Mouse (Mus musculus) left cerebral cortex, postnatal 36 days (tissue): ENCODE measurements around the gene Plekha5. TPM values are rescaled to one million over a fixed set of nuclear protein-coding genes. Genes with fewer than 3 reads are reported as not detected.

Experiments used
- DNase-seq, 2 experiments: peaks; one replicate each; pipeline ENCODE4 v3.0.0; 2021 to 2022; ENCODE audit warnings: low spot score in 2 of 2, mixed read lengths in 1 of 2
- intact Hi-C: fragments of 180-260 bp; cut with DNase I; formaldehyde crosslinking; loops from one replicate; pipeline ENCODE4 v1.15.1; 2025
- total RNA-seq, 2 experiments: library from RNA; stranded (reverse); gene quantifications; 2 replicates each; pipeline ENCODE4 v1.2.3; 2021

Gene Plekha5
- total RNA-seq, 2 experiments from 2014 or later: 99.6 to 119 TPM

DNA sequence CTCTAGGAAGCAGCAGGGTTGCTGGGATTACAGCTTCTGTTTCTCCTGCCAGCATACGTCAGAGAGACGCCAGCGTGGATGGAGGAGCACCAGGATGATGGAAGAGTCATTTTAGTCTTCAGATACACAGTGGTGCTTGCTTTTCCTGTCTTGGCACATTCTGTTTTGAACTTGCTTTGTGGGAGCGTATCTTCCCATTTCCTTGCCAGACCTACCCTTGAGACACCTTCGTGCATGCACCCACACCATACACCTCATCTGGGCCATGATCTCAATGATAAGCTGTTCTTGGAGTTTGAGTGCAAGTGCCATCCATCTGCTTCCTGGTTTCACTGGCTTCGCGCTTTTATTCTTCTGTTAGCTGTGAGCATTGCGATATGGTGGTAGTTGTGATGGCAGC lies 28.9 kb downstream of the Plekha5 start:
- intact Hi-C loops: no loop called here
- no peak for DNase-seq

GRCm38 (mm10) chr6:140453454-140453853 lies 29.6 kb downstream of the Plekha5 start:
- intact Hi-C loops: no loop called here
- no peak for DNase-seq

GRCm38 (mm10) chr6:140454388-140454787 lies 30.5 kb downstream of the Plekha5 start:
- DNase-seq: no peak
- intact Hi-C loops: no loop called here

DNA sequence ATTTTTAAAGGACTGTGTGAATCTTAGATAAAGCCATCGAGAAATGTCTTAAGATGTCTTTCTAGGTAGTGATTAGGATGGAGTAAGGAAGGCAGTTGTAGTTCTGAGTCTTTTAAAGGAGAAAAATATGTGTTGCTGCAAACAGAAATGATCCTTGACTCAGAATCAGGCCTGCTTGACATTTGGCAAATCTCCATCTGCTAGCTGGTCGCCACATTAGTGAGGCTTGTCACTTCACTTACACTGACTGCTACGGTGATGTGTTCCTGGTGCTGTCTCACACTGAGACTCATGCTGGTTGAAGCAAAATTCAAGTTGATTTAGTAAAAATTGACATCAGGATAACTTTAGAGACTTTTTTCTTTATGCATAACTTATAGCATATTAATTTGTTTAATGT lies 32.0 kb downstream of the Plekha5 start:
- intact Hi-C loops: no loop called here
- no peak for DNase-seq

DNA sequence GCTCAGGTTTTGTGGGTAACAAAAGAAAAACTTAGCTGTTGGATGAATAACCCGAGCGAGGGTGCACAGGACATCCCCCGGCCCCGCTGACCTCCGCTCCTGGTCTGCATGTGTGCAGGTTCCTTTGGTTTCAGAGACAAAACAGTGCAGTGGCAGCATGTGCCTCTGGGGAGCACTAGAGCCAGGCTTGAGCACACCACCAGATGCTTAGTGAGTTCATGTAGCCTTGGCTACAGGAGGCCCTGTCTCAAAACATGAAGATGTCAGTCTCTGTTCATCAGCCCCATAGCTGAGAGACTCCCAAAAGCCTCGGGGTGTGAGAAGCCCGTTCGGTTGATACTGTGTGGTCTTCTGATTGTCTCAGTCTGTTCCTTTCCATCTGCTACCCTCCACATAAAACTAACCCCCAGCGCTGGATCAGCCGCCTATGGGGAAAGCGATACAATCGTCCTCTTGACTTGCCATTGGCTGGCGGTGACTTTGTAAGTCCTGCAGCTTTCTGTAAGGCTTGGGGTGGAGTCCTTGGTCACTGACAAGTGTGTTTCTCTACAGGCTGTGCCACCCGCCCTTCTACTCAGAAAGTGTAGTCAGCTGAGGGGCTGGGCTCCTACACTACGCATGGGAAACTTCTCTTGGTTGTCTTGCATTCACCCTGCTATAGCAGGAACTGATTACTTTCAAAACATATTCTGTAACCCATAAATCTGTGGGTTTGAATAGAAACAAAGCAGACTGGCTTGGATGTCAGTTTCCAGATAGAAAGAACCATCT lies 32.7 kb downstream of the Plekha5 start:
- DNase-seq: no peak
- intact Hi-C loops: no loop called here

GRCm38 (mm10) chr6:140460398-140460797 lies 36.5 kb downstream of the Plekha5 start:
- intact Hi-C loops: no loop called here

GRCm38 (mm10) chr6:140464818-140465217 lies 41.0 kb downstream of the Plekha5 start:
- DNase-seq: peak in 1 of 2 experiments; percentile 41
- intact Hi-C loops: no loop called here

More at GRCm38 (mm10) chr6:140460398-140460797, 36.5 kb downstream of the Plekha5 start:
- no peak for DNase-seq

- no peak for DNase-seq
- intact Hi-C loops: no loop called here
Measured at GRCm38 (mm10) chr6:140465946-140466646, 42.2 kb downstream of the Plekha5 start.

DNA sequence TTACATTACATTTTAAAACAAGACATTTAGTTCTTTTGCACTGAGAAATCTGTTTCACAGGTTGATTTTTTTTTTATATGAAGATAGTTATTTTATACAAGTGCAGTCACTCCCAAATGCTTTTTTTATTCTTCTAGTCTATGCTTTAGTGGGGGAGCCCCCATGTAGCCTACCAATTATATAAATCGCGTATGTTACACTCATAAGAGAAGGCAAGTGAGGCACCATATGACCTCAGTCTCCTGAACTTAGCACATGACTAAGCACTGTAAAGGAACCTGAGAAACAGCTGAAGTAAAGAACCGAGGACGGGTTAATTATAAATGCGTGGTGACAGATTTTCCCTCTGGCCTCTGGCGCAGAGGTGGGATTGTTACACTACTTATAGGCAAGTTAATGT lies 43.0 kb downstream of the Plekha5 start:
- DNase-seq: no peak
- intact Hi-C loops: no loop called here

- no peak for DNase-seq
- intact Hi-C loops: no loop called here
Measured at GRCm38 (mm10) chr6:140467851-140468250, 44.0 kb downstream of the Plekha5 start.

GRCm38 (mm10) chr6:140469791-140470190 lies 45.9 kb downstream of the Plekha5 start:
- intact Hi-C loops: no loop called here
- DNase-seq: no peak

- intact Hi-C loops: no loop called here
- DNase-seq: no peak
Measured at GRCm38 (mm10) chr6:140471751-140472150, 47.9 kb downstream of the Plekha5 start.

- peak in 1 of 2 experiments; percentile 72 for DNase-seq
- intact Hi-C loops: no loop called here
Measured at GRCm38 (mm10) chr6:140472345-140472744, 48.5 kb downstream of the Plekha5 start.

GRCm38 (mm10) chr6:140475393-140476087 lies 51.7 kb downstream of the Plekha5 start:
- no peak for DNase-seq
- intact Hi-C loops: loop anchor here (2.0 to 5.0 kb wide), 3 partner anchors 42 to 147 kb away; partner anchors contain the start of gene Aebp2

DNA sequence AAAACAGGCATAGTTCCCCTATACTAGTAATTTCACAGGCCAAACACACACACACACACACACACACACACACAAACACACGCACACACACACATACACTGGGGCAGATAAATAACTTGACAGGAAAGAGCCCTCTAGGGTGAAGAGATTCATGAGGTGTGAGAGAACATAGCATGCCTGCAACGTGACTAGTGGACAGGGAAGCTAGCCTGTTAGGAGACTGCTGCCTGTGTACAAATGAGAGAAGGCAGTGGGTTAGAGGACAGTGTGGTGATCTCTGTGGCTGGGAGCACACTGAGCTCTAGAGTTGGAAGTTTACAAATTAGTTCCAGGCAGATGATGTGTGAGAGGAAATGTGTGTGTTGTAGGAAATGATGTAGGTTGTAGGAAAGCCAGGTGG lies 53.1 kb downstream of the Plekha5 start:
- DNase-seq: no peak
- intact Hi-C loops: loop anchor here (5.0 kb wide), 2 partner anchors 40 to 145 kb away; partner anchors contain the start of gene Aebp2

- no peak for DNase-seq
- intact Hi-C loops: loop anchor here (5.0 kb wide), 2 partner anchors 39 to 144 kb away; partner anchors contain the start of gene Aebp2
Measured at GRCm38 (mm10) chr6:140478031-140478430, 54.2 kb downstream of the Plekha5 start.

GRCm38 (mm10) chr6:140478943-140479342 lies 55.1 kb downstream of the Plekha5 start:
- peak; percentile 66 to 77 for DNase-seq
- intact Hi-C loops: loop anchor here (5.0 kb wide), 2 partner anchors 38 to 143 kb away; partner anchors contain the start of gene Aebp2

DNA sequence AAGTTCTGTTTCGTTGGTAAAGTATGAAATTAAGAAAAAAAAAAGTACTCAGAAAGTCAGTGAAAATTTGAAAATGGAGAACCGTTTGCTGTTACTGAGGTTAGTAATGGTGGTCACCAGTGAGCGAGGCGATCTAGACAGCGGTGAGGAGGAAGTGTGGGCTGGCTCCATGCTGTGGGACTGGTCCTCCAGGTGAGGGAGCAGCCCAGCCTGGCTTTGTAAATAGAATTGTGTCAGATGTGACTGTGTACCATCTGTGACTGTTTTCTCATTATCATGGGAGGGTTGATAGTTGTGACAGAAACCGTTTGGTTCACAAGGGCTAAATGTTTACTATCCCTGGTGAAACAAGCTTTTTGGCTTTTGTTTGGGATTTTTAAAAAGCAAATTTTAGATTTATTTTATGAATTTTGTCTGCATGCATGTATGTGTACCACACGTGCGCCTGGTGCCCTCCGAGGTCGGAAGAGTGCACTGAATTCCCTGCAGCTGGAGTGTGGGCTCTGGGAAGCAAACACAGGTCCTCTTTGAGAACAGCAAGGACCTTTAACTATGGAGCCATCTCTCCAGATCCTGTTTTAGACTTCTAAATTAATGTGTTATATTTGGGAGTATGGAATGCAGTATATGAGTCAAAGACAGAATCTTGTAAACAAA lies 56.7 kb downstream of the Plekha5 start:
- no peak for DNase-seq
- intact Hi-C loops: no loop called here

DNA sequence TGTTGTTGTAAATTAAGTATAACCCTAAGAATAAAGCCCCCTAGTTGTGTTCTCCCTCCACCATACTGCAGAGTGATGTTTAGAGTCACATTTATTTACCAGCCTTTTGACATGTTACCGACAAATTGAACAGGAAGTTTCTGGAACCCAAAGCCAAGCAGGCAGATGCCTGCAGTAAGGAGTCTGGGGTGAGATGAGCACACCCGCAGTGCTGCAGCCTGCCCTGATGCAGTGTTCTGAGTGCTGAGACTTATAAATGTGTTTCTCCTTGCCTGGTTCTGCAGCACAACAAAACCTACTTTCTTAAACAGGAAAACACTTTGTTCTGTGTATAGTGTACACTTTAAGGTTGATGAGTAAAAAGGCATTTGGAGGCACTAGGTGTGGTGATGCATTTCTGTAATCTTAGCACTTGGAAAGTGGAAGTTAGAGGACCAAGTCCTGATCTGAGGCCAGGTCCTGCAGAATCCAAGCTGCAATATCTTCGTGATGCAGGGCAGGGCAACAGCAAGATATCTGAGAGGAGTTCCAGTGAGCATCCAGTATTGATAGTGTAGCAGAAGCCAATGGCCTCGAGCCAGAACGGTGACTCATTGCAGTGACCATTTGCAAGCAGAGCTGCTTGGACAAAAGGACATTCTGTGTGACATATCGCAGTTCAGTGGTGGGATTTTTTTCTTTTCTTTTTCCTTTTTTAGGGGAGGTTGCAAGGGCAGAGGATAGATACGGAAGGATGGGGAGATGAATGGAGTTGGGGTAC lies 58.0 kb downstream of the Plekha5 start:
- no peak for DNase-seq
- intact Hi-C loops: no loop called here
